Mouse (Mus musculus): ENCODE measurements around the gene Ccdc102a.

DNA sequence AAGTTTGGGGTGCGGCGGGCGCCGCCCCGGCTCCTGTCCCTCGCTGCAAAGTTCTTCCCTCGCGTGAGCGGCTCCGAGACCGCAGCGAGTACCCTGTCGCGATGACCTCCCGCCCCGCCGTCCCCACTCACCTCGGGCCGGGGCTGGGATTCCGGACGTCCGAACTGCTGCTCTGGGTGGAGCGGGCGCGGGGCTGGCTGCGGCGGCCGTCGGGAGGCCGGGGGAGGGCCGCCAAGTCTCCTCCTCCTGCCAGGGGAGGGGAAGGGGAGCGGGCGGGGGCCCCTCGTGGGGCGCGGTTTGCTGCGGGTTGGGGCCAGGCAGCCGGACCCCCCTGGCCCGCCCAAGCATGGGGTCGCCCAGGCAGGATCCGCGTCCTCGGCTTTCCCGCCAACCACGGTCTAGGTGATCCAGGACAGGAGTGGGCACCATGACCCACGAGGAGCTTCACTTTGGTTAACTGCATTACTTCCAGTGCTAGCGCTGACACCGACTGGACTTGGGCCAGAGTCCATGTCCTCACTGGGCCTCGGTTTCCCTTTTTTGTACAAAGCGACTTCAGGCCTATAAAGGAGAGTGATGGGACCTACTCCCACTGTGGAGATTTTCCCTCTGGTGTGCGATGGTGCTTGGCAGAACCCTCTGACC, at the start of gene Ccdc102a:
- no peak for TF ChIP-seq CTCF (IDR thresholded peaks at IDR 0.05; ENCODE audit: low read depth, low read length)
- no peak for TF ChIP-seq POLR2A (IDR thresholded peaks at IDR 0.05; ENCODE audit: extremely low read depth, insufficient read depth, low read length)

All from liver, adult 2 months (tissue).